Mouse (Mus musculus): Measurements from ENCODE around the gene Tenm4. TPM values are rescaled to one million over a fixed set of nuclear protein-coding genes. Genes with fewer than 3 reads are reported as not detected.

Gene Tenm4
- polyA plus RNA-seq, 1 experiment: 9.8 TPM

DNA sequence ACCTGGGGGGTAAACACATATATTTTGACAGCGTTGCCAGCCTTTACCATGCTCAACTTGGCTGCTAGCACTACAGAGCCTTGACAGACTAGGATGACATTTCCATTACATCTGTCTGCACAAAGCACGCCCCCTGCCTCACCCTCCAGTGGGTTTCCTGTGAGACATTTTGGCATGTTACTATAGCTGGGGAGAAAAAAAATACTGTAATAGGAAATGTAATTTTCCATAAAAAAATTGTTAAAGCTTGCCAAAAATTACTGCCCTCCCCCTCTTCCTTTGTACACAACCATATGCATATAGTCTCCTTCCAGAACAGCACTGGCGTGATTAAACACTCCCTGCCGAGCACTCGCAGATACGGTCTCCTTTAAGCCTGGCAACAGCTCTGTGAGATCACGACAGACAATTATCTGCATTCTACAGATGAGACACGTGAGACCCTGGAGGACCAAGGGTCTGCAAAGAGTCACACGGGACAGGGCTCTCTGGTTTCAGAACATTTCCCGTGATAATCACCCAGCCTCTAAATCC lies 728.1 kb downstream of the Tenm4 start:
- no peak overlapping the region for H3K4me3 ChIP-seq (ENCODE audit: insufficient read depth, low read depth, low read length)
- no peak overlapping the region for H3K27ac ChIP-seq (replicated peaks; ENCODE audit: low read depth, low read length)
- H3K4me1 ChIP-seq (ENCODE audit: control insufficient read depth, insufficient read depth, insufficient read length, low read length): no peaks in the 10 kb centered on the region

DNA sequence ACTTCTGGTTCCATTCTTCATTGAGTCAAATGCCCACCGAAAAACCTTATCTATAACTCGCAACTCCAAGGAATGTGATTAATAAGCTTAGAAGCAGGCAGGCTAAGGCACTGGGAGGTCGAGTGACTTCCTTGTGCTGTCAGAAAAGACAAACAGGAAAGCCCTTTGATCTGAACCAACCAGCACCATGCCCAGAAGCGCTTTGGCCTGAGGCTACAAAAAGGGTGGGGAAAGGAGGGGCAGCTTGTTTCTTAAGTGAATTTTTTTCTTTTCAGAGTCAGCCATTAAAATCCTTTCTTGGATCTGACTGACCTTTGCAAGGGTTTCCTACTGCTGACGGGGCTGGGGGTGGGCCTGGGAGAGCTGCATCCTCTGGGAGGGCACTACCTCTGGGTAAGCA lies 731.1 kb downstream of the Tenm4 start:
- Histone ChIP-seq H3K4me1 (ENCODE audit: control insufficient read depth, insufficient read depth, insufficient read length, low read length) (no peaks in the 10 kb centered on the region), H3K27ac (replicated peaks; ENCODE audit: low read depth, low read length) (no peak overlapping the region), H3K4me3 (ENCODE audit: insufficient read depth, low read depth, low read length) (no peak overlapping the region)

DNA sequence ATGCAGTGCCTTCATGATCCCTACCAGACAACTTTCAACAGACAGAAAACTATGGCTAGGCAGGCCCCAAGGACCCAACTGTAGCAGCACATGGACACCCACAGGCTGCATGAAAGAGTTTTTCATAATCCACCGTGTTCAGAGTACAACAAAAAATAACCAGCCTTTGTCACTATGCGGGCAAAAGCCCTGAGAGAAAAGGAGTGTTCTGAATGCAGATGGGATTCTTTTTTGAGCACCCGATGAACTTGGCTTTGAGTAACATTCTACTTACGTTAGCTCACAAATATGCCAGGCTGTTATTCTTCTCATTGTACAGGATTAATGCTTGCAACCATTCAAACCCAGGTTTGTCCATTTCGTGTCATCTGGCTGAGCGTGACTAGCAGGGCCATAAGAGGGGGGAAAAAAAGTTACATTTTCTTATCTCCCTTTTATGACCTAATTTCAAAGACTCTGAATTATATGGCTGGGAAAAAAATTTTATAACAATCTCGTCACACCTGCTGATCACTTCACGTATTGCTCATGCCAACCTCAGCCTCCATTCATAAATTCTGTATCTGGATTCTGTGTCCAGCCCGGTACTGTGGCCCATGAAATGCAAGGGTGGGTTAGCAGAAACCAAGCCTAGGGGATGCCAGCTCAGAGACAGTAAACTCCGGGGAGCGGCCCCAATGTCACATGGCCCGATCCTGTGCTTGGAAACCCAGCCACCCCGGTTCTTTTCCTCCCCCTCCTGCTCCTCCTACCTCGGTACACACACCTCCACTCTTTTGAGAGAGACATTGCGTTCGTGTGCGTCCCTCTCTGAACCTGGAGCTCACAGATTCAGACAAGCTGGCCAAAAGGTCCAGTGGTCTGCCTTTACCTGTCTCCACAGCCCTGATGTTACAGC lies 732.3 kb downstream of the Tenm4 start:
- H3K4me1 ChIP-seq (ENCODE audit: control insufficient read depth, insufficient read depth, insufficient read length, low read length): no peaks in the 10 kb centered on the region
- no peak overlapping the region for H3K4me3 ChIP-seq (ENCODE audit: insufficient read depth, low read depth, low read length)
- H3K27ac ChIP-seq (replicated peaks; ENCODE audit: low read depth, low read length): no peak overlapping the region

DNA sequence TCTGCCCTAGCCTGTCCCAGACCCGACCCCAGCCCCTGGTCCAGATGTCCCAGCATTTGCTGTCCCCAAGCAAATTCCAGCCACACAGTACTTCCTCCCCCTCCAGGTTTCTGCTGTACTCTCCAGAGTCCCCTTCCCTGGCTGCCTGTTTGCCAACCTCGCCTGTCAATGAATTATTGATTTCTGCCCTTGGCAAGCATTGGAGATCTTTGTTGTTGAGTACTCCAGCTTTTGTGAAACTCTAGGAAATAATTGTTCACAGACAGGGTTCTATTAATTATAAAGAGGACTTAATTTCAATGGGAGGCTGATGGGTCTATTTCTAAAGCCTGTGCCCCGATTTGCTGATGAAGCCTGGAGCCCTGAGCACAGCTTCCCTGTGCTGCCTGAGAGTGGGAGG lies 733.4 kb downstream of the Tenm4 start:
- Histone ChIP-seq H3K4me3 (ENCODE audit: insufficient read depth, low read depth, low read length) (no peak overlapping the region), H3K4me1 (ENCODE audit: control insufficient read depth, insufficient read depth, insufficient read length, low read length) (no peaks in the 10 kb centered on the region), H3K27ac (replicated peaks; ENCODE audit: low read depth, low read length) (no peak overlapping the region)

DNA sequence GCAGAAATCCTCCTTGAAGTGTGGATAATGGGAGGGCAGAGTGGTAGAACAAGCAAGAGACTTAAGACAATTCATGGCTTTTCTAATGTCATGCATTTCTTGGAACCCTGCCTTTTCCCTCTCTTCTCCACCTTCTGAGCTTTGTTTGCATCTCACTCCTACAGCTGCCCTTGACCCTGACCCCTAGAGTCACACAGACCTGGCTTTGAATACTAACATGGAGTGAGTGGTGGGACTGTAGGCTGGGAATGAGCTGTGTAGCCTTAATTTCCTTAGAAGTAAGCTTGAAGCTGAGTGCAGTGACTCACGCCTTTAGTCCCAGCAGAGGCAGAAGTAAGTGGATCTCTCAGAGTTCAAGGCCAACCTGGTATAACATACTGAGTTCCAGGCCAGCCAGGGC lies 733.9 kb downstream of the Tenm4 start:
- H3K27ac ChIP-seq (replicated peaks; ENCODE audit: low read depth, low read length): no peak overlapping the region
- H3K4me1 ChIP-seq (ENCODE audit: control insufficient read depth, insufficient read depth, insufficient read length, low read length): no peaks in the 10 kb centered on the region
- H3K4me3 ChIP-seq (ENCODE audit: insufficient read depth, low read depth, low read length): no peak overlapping the region

DNA sequence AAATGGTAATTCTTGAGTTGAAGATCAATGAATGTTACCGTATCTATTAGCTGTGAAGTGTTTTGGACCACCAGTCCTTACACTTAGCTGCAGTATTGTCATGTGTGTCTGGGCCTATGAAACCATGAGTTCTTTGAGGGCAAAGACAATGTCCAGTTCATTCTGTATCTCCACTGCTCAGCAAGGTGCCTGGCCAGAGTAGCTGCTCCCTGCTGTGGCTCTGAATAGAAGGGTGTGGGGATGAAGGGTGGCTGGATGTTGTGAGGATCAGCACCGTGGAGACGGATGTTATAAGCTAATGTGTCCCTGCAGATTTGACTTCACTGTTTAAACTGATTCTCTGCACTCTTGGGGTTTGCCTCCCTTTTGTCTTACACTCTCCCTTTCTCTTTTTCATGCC lies 734.4 kb downstream of the Tenm4 start:
- H3K4me1 ChIP-seq (ENCODE audit: control insufficient read depth, insufficient read depth, insufficient read length, low read length): no peaks in the 10 kb centered on the region
- H3K4me3 ChIP-seq (ENCODE audit: insufficient read depth, low read depth, low read length): no peak overlapping the region
- H3K27ac ChIP-seq (replicated peaks; ENCODE audit: low read depth, low read length): no peak overlapping the region

DNA sequence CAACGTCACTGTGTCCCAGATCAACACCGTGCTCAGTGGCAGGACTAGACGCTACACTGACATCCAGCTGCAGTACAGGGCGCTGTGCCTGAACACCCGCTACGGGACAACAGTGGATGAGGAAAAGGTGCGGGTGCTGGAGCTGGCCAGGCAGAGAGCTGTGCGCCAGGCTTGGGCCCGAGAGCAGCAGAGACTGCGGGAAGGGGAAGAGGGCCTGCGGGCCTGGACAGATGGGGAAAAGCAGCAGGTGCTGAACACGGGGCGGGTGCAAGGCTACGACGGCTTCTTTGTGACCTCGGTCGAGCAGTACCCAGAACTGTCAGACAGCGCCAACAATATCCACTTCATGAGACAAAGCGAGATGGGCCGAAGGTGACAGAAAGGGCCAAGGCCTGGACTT lies 735.2 kb downstream of the Tenm4 start:
- H3K27ac ChIP-seq (replicated peaks; ENCODE audit: low read depth, low read length): no peak overlapping the region
- no peaks in the 10 kb centered on the region for H3K4me1 ChIP-seq (ENCODE audit: control insufficient read depth, insufficient read depth, insufficient read length, low read length)

DNA sequence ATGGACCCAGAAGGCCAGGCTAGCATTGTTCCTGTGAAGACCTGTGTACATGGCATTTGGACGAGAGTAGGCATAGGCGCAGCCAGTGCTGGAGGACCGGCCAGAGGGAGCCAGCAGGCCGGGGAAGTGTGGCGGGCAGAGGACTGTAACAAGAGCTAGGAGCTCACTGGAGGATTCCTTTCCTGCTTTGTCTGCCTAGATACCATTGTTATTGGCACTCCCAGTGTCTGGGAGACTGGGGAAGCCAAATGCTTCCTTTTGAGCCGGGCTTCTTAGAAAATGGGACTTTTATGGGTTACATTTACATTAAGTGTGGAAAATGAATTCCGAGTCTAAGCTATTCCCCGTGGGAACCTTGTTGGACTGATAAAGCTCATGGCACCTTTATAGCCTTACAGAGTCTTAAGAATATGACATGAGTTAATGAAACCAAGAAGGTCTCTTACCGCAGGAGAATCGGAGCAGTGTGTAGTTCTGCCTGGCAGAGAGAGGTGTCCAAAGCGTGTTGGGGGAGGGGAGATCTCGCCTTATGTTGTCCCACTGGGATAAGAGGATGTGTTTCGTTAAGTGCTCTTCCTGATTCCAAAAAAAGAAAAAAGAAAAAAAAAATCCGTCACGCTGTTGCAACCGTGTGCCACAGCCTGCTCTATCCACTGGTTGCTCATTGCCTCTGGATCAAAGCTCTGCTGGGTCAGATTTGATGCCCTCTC lies 737.1 kb downstream of the Tenm4 start:
- H3K4me1 ChIP-seq (ENCODE audit: control insufficient read depth, insufficient read depth, insufficient read length, low read length): no peaks in the 10 kb centered on the region
- no peak overlapping the region for H3K4me3 ChIP-seq (ENCODE audit: insufficient read depth, low read depth, low read length)
- no peak overlapping the region for H3K27ac ChIP-seq (replicated peaks; ENCODE audit: low read depth, low read length)

More for the DNA sequence above, 735.2 kb downstream of the Tenm4 start:
- H3K4me3 ChIP-seq (ENCODE audit: insufficient read depth, low read depth, low read length): no peak overlapping the region

DNA sequence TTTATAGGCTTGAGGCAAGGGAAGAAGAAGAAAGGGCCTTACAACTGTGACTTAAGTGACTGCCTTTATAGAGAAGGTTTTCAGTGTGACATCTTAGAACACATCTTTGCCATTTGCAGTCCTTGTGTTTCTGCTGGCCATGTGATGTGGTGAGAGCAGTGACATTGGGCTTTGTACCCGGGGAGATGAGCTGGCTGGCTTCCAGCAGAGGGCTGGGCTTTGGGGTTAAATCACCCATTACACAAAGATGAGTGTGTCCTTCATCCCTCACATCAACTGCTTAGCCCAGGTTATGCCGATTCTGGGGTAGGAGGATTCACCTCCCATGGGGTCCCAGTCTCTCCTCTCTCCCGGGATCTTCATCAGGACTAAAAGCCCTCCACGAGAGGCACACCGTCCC lies 738.8 kb downstream of the Tenm4 start:
- no peak overlapping the region for H3K27ac ChIP-seq (replicated peaks; ENCODE audit: low read depth, low read length)
- H3K4me1 ChIP-seq (ENCODE audit: control insufficient read depth, insufficient read depth, insufficient read length, low read length): no peaks in the 10 kb centered on the region
- H3K4me3 ChIP-seq (ENCODE audit: insufficient read depth, low read depth, low read length): no peak overlapping the region

DNA sequence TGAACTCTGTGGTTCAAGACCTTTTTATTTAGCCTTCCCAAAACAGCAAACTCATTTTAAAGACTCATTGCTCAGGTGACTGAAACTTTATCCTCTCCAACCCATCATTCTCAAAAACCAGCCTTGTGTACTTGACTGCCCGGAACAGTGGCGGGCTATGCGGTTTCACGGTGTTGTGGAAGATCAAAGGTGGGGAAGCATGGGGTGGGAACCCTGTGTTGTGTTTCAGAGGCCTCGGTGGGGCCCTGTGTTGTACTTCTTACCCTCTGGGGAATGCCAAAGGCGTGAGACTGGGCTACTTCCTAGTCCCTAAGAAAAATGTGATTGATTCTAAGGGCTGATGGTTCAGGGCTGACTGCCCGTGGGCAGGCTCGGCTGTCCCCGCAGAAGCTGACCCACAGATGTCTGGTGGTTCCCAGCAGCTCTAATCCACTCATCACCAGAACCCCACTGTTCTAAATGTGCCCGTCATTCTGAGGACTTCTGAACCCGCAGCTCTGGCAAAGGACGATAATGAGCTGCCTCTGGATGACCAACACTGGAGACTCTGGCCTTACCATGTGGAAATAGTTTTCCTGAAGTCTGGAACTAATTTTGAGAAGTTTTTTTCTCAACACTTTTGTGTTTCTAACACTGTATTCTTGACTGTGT lies 739.4 kb downstream of the Tenm4 start:
- H3K4me3 ChIP-seq (ENCODE audit: insufficient read depth, low read depth, low read length): no peak overlapping the region
- H3K4me1 ChIP-seq (ENCODE audit: control insufficient read depth, insufficient read depth, insufficient read length, low read length): no peaks in the 10 kb centered on the region
- H3K27ac ChIP-seq (replicated peaks; ENCODE audit: low read depth, low read length): no peak overlapping the region

DNA sequence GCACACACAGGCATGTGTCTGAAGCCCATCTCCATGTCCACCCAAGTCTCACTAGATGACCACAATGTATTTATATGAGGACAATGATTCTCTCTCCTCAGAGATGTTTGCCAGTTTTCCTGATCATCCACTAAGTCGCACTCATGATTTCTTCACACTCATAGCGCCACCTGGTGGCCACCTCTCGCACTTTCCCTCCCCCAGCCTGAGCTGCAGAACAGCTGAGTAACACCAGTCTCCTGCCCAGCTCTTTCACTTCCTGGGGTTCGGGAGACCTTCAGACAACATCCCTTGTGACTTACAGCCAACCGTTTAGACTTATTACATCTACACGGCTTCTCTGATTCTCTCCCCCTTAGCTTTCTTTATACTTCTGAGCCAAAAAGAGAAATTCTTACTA lies 743.0 kb downstream of the Tenm4 start:
- Histone ChIP-seq H3K4me1 (ENCODE audit: control insufficient read depth, insufficient read depth, insufficient read length, low read length) (no peaks in the 10 kb centered on the region), H3K27ac (replicated peaks; ENCODE audit: low read depth, low read length) (no peak overlapping the region), H3K4me3 (ENCODE audit: insufficient read depth, low read depth, low read length) (no peak overlapping the region)

DNA sequence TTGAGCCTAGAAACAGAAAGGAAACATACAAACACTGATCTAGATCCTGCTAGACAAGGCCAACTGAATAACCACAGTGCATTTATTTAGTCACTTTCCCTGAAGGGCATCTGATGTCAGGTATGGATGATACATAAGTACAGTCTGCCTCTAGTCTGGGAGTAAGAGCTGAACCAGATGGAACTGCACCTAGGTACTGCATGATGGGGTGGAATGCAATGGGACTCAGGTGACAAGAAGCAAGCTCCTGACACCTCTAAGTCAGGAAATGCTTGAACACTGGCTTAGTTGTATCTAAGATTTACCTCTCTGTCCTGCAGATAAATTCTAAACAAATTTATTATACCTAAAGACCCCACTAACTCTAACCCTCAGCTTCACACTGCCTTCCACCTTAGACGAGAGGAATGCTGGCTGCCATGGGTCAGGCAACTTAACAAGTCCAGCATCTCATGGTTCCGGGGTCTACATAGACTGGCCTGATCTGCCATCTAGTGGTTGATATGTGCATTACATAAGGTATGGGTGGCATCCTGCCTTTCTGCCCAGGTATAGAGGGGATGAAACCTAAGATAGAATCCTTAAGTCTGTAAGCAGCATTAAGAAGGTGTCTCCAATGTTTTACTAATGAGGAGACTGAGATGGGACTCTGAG lies 744.5 kb downstream of the Tenm4 start:
- Histone ChIP-seq H3K4me1 (ENCODE audit: control insufficient read depth, insufficient read depth, insufficient read length, low read length) (no peaks in the 10 kb centered on the region), H3K27ac (replicated peaks; ENCODE audit: low read depth, low read length) (no peak overlapping the region), H3K4me3 (ENCODE audit: insufficient read depth, low read depth, low read length) (no peak overlapping the region)

DNA sequence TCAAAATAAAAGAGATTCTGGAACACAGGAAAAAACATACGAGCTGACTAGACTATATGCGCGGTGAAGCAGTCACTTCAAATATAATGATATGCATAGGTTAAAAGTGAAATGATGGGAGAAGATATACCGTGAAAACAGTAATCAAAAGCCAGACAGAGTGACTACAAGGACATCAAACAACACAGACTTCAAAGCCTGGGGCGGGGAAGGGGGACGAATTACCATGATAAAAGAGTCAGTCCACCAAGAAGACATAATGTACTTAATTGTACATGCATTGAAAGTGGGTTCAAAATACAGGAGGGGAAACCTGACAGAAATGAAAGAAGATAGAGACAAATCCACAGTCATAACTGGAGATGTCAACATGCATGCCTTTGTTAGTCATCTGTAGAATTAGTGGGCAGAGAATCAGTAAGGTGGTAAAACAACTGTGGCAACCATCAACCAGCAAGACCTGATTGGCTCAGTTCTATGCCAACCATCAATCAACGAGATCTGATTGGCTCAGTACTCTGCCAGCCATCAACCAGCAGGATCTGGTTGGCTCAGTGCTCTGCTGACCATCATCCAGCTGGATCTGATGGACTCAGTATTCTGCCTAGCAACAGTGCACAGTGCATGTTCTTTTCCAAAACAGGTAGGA lies 749.5 kb downstream of the Tenm4 start:
- Histone ChIP-seq H3K4me3 (ENCODE audit: insufficient read depth, low read depth, low read length) (no peak overlapping the region), H3K4me1 (ENCODE audit: control insufficient read depth, insufficient read depth, insufficient read length, low read length) (no peaks in the 10 kb centered on the region), H3K27ac (replicated peaks; ENCODE audit: low read depth, low read length) (no peak overlapping the region)

DNA sequence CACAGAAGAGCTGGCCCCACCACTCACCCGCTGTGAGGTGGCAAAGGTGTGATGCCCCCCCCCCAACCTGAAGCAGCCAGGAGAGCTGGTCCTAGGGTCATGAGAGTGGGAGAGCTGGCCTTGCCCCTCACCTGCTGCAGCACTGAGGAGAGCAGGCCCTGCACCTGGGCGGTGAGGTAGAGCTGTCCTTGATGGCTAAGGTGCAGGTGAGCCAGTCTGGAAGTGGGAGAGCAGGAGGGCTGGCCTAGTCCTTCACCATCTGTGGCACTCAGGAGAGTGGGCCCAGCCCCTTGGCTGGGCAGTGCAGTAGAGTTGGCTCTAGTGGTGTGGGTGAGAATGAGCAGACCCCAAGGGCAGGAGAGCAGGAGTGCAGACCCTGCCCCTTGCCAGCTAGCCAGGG lies 751.9 kb downstream of the Tenm4 start:
- Histone ChIP-seq H3K27ac (replicated peaks; ENCODE audit: low read depth, low read length) (no peak overlapping the region), H3K4me3 (ENCODE audit: insufficient read depth, low read depth, low read length) (no peak overlapping the region), H3K4me1 (ENCODE audit: control insufficient read depth, insufficient read depth, insufficient read length, low read length) (no peaks in the 10 kb centered on the region)

All from brown adipose tissue, adult 24 weeks (tissue).